Mouse (Mus musculus) frontal cortex, postnatal 10 days (tissue): Measurements from ENCODE around the gene Hemk1.

Experiments
- DNase-seq, 2 experiments: peaks; one replicate each; pipeline ENCODE4 v3.0.0; 2022; ENCODE audit warnings: low spot score in 2 of 2, mixed read lengths in 1 of 2

Gene Hemk1

GRCm38 (mm10) chr9:107343146-107343943 lies 5.2 kb upstream of the Hemk1 start:
- no peak for DNase-seq

GRCm38 (mm10) chr9:107342201-107342709 lies 4.1 kb upstream of the Hemk1 start:
- no peak for DNase-seq

- DNase-seq: no peak
Observed at GRCm38 (mm10) chr9:107340911-107341645, 2.9 kb upstream of the Hemk1 start.

- DNase-seq: peak; percentile 80 to 90
Observed at GRCm38 (mm10) chr9:107340267-107340859, 2.2 kb upstream of the Hemk1 start, which contains the start of gene 6430571L13Rik. Gene 6430571L13Rik (plus strand): TSS chr9:107340602.

GRCm38 (mm10) chr9:107336386-107336785 lies 1.8 kb downstream of the Hemk1 start:
- DNase-seq: no peak

GRCm38 (mm10) chr9:107335909-107336308 lies 2.2 kb downstream of the Hemk1 start:
- DNase-seq: peak; percentile 50 to 51

- no peak for DNase-seq
Observed at GRCm38 (mm10) chr9:107335046-107335445, 3.1 kb downstream of the Hemk1 start.

GRCm38 (mm10) chr9:107334356-107334755 lies 3.8 kb downstream of the Hemk1 start:
- no peak for DNase-seq

- DNase-seq: no peak
Observed at GRCm38 (mm10) chr9:107333686-107334085, 4.5 kb downstream of the Hemk1 start.

- DNase-seq: no peak
Observed at GRCm38 (mm10) chr9:107330791-107331190, 7.4 kb downstream of the Hemk1 start.

- DNase-seq: no peak
Observed at GRCm38 (mm10) chr9:107327879-107328620, 10.1 kb downstream of the Hemk1 start.

GRCm38 (mm10) chr9:107325904-107326303 lies 12.2 kb downstream of the Hemk1 start:
- DNase-seq: no peak

- DNase-seq: no peak
Observed at GRCm38 (mm10) chr9:107324799-107325561, 13.2 kb downstream of the Hemk1 start.

GRCm38 (mm10) chr9:107323558-107323957 lies 14.6 kb downstream of the Hemk1 start:
- DNase-seq: no peak

GRCm38 (mm10) chr9:107322461-107323050 lies 15.6 kb downstream of the Hemk1 start:
- no peak for DNase-seq

- DNase-seq: no peak
Observed at GRCm38 (mm10) chr9:107315791-107316190, 22.4 kb downstream of the Hemk1 start.

- DNase-seq: no peak
Observed at GRCm38 (mm10) chr9:107313926-107314325, 24.2 kb downstream of the Hemk1 start.

- DNase-seq: no peak
Observed at GRCm38 (mm10) chr9:107312811-107313584, 25.2 kb downstream of the Hemk1 start.

GRCm38 (mm10) chr9:107309600-107309999 lies 28.6 kb downstream of the Hemk1 start:
- no peak for DNase-seq

- no peak for DNase-seq
Observed at GRCm38 (mm10) chr9:107309171-107309570, 29.0 kb downstream of the Hemk1 start.
